Mouse (Mus musculus): ENCODE data around the gene Pank2. TPM values are rescaled to one million over a fixed set of nuclear protein-coding genes. Genes with fewer than 3 reads are reported as not detected.
"Not testable (repeated sequence)": the region's sequence is repeated elsewhere in the genome, so short reads cannot be mapped to it uniquely, and the experiment has no call there.

Gene Pank2
- polyA plus RNA-seq, 1 experiment from 2014 or later = 49.6 TPM

GRCm38 (mm10) chr2:131265056-131265455 is 2.8 kb downstream of the Pank2 start:
- 83% methylated on average over 2 of the region's 2 CpGs for WGBS
- H3K9ac ChIP-seq (ENCODE audit: low read depth, low read length) = no peak overlapping the region
- DNase-seq (ENCODE audit: low spot score) (no peak), ATAC-seq (ENCODE audit: low FRiP score) (no peak)
- H3K27ac ChIP-seq (ENCODE audit: low read depth, low read length) = no peak overlapping the region
- H3K9me3 ChIP-seq (ENCODE audit: control insufficient read depth, low read length) = no peaks in the 10 kb centered on the region
- H3K4me1 ChIP-seq (replicated peaks; ENCODE audit: control insufficient read depth, insufficient read depth, low read length) = peaks cover 3% of the 10 kb centered on the region; the same call in 1 of the 2 replicates
- no peaks in the 10 kb centered on the region for H3K36me3 ChIP-seq (ENCODE audit: control insufficient read depth, insufficient read depth, low read length)
- no peak overlapping the region for H3K4me2 ChIP-seq (replicated peaks; ENCODE audit: low read depth, low read length)
- no peak overlapping the region for H3K4me3 ChIP-seq (ENCODE audit: low read depth, low read length)
- H3K27me3 ChIP-seq (ENCODE audit: control insufficient read depth, insufficient read depth, low read length) = no peaks in the 10 kb centered on the region

DNA sequence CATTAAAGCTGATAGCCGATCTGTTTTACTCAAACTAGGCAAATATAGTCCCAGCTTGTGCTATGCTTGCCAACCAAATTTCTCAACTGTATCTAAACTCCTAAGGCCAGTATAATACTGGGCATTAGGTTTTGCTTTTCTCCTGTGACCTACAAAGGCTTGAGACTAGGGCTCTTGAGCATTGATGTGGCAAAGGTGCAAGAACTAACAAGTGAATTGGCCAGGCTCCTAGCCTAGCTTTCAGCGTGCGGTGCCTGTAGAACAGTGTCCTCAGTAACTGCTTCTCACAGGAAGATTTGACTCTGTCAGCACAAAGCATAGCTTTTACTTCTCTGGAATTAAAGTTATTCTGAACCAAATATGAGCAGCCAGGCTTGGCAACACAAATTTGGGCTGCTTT is 13.2 kb downstream of the Pank2 start:
- Histone ChIP-seq H3K27ac (ENCODE audit: low read depth, low read length) (no peak overlapping the region), H3K36me3 (ENCODE audit: control insufficient read depth, insufficient read depth, low read length) (peaks cover 11% of the 10 kb centered on the region), H3K9me3 (ENCODE audit: control insufficient read depth, low read length) (no peaks in the 10 kb centered on the region), H3K4me3 (ENCODE audit: low read depth, low read length) (no peak overlapping the region), H3K4me2 (replicated peaks; ENCODE audit: low read depth, low read length) (no peak overlapping the region), H3K9ac (ENCODE audit: low read depth, low read length) (no peak overlapping the region), H3K4me1 (replicated peaks; ENCODE audit: control insufficient read depth, insufficient read depth, low read length) (no peaks in the 10 kb centered on the region), H3K27me3 (ENCODE audit: control insufficient read depth, insufficient read depth, low read length) (no peaks in the 10 kb centered on the region)
- no peak for DNase-seq (ENCODE audit: low spot score)
- no peak for ATAC-seq (ENCODE audit: low FRiP score)
- 96% methylated on average over 3 of the region's 3 CpGs for WGBS

GRCm38 (mm10) chr2:131276722-131277121 is 14.4 kb downstream of the Pank2 start:
- 94% methylated on average over 5 of the region's 5 CpGs for WGBS
- DNase-seq (ENCODE audit: low spot score) = no peak
- no peak overlapping the region for H3K4me2 ChIP-seq (replicated peaks; ENCODE audit: low read depth, low read length)
- no peak for ATAC-seq (ENCODE audit: low FRiP score)
- no peak overlapping the region for H3K4me3 ChIP-seq (ENCODE audit: low read depth, low read length)
- no peak overlapping the region for H3K27ac ChIP-seq (ENCODE audit: low read depth, low read length)
- H3K9me3 ChIP-seq (ENCODE audit: control insufficient read depth, low read length) = no peaks in the 10 kb centered on the region
- no peak overlapping the region for H3K9ac ChIP-seq (ENCODE audit: low read depth, low read length)
- no peaks in the 10 kb centered on the region for H3K27me3 ChIP-seq (ENCODE audit: control insufficient read depth, insufficient read depth, low read length)
- H3K4me1 ChIP-seq (replicated peaks; ENCODE audit: control insufficient read depth, insufficient read depth, low read length) = no peaks in the 10 kb centered on the region
- peaks cover 11% of the 10 kb centered on the region for H3K36me3 ChIP-seq (ENCODE audit: control insufficient read depth, insufficient read depth, low read length)

DNA sequence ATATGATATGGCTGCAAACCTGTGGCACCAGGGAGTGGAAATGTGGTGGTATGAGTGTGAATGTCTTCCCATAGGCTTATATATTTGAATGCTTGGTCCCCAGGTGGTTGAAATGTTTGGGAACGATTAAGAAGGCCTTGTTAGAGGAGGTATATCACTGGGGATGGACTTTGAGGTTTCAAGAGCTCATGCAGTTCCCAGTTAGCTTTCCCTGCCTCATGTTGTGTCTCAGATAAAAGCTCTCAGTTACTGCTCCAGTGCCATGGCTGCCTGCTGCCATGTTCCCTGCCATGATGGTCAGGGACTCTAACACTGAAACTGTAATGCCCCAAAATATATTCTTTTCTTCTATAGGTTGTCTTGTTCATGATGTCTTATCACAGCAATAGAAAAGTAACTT is 19.3 kb downstream of the Pank2 start:
- no peak overlapping the region for H3K9ac ChIP-seq (ENCODE audit: low read depth, low read length)
- H3K9me3 ChIP-seq (ENCODE audit: control insufficient read depth, low read length) = no peaks in the 10 kb centered on the region
- H3K36me3 ChIP-seq (ENCODE audit: control insufficient read depth, insufficient read depth, low read length) = peaks cover 7% of the 10 kb centered on the region; the same call in 1 of the 2 replicates
- ATAC-seq (ENCODE audit: low FRiP score) (no peak), DNase-seq (ENCODE audit: low spot score) (no peak)
- no peak overlapping the region for H3K27ac ChIP-seq (ENCODE audit: low read depth, low read length)
- 89% methylated on average over 1 of the region's 1 CpGs for WGBS
- H3K4me2 ChIP-seq (replicated peaks; ENCODE audit: low read depth, low read length) = no peak overlapping the region
- H3K27me3 ChIP-seq (ENCODE audit: control insufficient read depth, insufficient read depth, low read length) = no peaks in the 10 kb centered on the region
- H3K4me1 ChIP-seq (replicated peaks; ENCODE audit: control insufficient read depth, insufficient read depth, low read length) = no peaks in the 10 kb centered on the region
- no peak overlapping the region for H3K4me3 ChIP-seq (ENCODE audit: low read depth, low read length)

DNA sequence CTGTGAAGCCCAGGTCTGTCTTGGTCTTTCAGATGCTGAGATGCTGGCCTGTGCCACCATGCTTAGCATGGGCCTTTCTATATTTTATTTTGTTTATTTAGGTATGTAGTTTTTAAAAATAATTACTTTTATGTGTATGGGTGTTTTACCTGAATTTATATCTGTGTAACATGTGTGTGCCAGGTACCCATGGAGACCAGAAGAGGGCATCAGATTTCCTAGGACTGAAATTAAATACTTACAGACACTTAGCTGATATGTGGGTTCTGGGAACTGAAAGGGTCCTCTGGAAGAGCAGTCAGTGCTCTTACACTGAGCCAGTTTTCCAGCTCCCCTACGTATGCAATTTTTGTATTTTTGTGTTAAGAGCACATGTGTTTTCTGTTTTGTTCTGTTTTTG is 24.0 kb downstream of the Pank2 start:
- no peaks in the 10 kb centered on the region for H3K27me3 ChIP-seq (ENCODE audit: control insufficient read depth, insufficient read depth, low read length)
- peaks cover 9% of the 10 kb centered on the region for H3K36me3 ChIP-seq (ENCODE audit: control insufficient read depth, insufficient read depth, low read length)
- H3K9ac ChIP-seq (ENCODE audit: low read depth, low read length) = no peak overlapping the region
- 94% methylated on average over 1 of the region's 1 CpGs for WGBS
- ATAC-seq (ENCODE audit: low FRiP score) (no peak), DNase-seq (ENCODE audit: low spot score) (no peak)
- no peaks in the 10 kb centered on the region for H3K4me1 ChIP-seq (replicated peaks; ENCODE audit: control insufficient read depth, insufficient read depth, low read length)
- H3K4me3 ChIP-seq (ENCODE audit: low read depth, low read length) = no peak overlapping the region
- H3K9me3 ChIP-seq (ENCODE audit: control insufficient read depth, low read length) = no peaks in the 10 kb centered on the region
- no peak overlapping the region for H3K27ac ChIP-seq (ENCODE audit: low read depth, low read length)
- no peak overlapping the region for H3K4me2 ChIP-seq (replicated peaks; ENCODE audit: low read depth, low read length)

GRCm38 (mm10) chr2:131290669-131291068 is 28.4 kb downstream of the Pank2 start:
- Histone ChIP-seq H3K9me3 (ENCODE audit: control insufficient read depth, low read length) (no peaks in the 10 kb centered on the region), H3K4me1 (replicated peaks; ENCODE audit: control insufficient read depth, insufficient read depth, low read length) (no peaks in the 10 kb centered on the region), H3K27ac (ENCODE audit: low read depth, low read length) (no peak overlapping the region), H3K4me2 (replicated peaks; ENCODE audit: low read depth, low read length) (no peak overlapping the region), H3K9ac (ENCODE audit: low read depth, low read length) (no peak overlapping the region), H3K36me3 (ENCODE audit: control insufficient read depth, insufficient read depth, low read length) (peaks cover 11% of the 10 kb centered on the region), H3K4me3 (ENCODE audit: low read depth, low read length) (no peak overlapping the region), H3K27me3 (ENCODE audit: control insufficient read depth, insufficient read depth, low read length) (no peaks in the 10 kb centered on the region)
- ATAC-seq (ENCODE audit: low FRiP score) = no peak
- no peak for DNase-seq (ENCODE audit: low spot score)

DNA sequence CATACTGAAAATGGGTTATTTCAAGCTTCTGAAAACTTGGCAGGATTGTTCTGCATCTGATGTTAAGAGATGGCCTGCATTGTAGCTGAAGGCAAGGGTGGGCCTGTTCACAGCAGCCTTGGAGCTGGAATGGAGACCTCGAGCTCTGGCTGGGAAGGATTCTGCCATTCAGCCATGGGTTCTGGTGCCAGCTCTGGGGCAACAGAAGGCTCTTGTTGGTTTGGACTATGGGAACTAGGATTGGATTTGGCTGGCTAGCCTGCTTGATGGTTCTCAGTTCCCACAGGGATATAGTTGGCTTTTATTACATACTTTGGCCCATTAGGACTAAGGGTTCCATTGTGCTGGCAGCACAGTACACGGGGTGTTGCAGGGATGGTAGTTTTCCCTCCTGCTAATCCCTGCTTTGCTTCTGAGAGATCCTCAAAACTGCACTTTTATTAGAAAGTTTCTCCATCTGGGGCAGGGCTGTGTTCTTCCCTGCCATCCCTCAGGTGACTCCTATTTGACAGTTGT is 34.5 kb downstream of the Pank2 start:
- no peak overlapping the region for H3K4me2 ChIP-seq (replicated peaks; ENCODE audit: low read depth, low read length)
- no peaks in the 10 kb centered on the region for H3K9me3 ChIP-seq (ENCODE audit: control insufficient read depth, low read length)
- no peaks in the 10 kb centered on the region for H3K4me1 ChIP-seq (replicated peaks; ENCODE audit: control insufficient read depth, insufficient read depth, low read length)
- 90% methylated on average over 2 of the region's 2 CpGs for WGBS
- H3K27me3 ChIP-seq (ENCODE audit: control insufficient read depth, insufficient read depth, low read length) = no peaks in the 10 kb centered on the region
- peaks cover 11% of the 10 kb centered on the region; the same call in 1 of the 2 replicates for H3K36me3 ChIP-seq (ENCODE audit: control insufficient read depth, insufficient read depth, low read length)
- DNase-seq (ENCODE audit: low spot score) (no peak), ATAC-seq (ENCODE audit: low FRiP score) (no peak)
- no peak overlapping the region for H3K4me3 ChIP-seq (ENCODE audit: low read depth, low read length)
- H3K27ac ChIP-seq (ENCODE audit: low read depth, low read length) = no peak overlapping the region
- H3K9ac ChIP-seq (ENCODE audit: low read depth, low read length) = no peak overlapping the region

DNA sequence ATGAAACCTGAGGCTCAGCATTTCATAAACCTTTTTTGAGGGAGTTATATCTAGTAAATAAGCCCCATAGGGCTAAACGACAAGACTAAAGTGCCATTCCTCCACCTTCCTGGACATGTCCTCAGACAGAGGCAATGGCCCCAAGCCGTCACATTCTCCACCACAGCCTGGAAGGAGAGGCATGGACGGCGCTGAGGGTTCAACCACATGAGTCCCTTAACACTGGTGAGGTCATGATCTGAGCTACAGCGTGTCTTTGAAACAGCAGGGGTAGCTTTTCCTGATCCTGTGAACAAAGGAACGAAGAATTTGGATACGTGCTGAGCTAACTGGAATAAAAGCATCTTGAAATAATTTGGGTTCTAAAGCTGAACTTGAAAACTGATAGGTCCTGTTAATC is 36.4 kb downstream of the Pank2 start:
- H3K4me3 ChIP-seq (ENCODE audit: low read depth, low read length); H3K9ac ChIP-seq (ENCODE audit: low read depth, low read length); H3K27me3 ChIP-seq (ENCODE audit: control insufficient read depth, insufficient read depth, low read length); ATAC-seq (ENCODE audit: low FRiP score); H3K4me2 ChIP-seq (replicated peaks; ENCODE audit: low read depth, low read length); H3K4me1 ChIP-seq (replicated peaks; ENCODE audit: control insufficient read depth, insufficient read depth, low read length); H3K9me3 ChIP-seq (ENCODE audit: control insufficient read depth, low read length); H3K27ac ChIP-seq (ENCODE audit: low read depth, low read length): not testable (repeated sequence)
- H3K36me3 ChIP-seq (ENCODE audit: control insufficient read depth, insufficient read depth, low read length) = peaks cover 11% of the 10 kb centered on the region; the same call in 1 of the 2 replicates
- WGBS = 55% methylated on average over 7 of the region's 7 CpGs
- peak; percentile 21 for DNase-seq (ENCODE audit: low spot score)

- no peak overlapping the region for H3K27ac ChIP-seq (ENCODE audit: low read depth, low read length)
- H3K9ac ChIP-seq (ENCODE audit: low read depth, low read length) = no peak overlapping the region
- H3K36me3 ChIP-seq (ENCODE audit: control insufficient read depth, insufficient read depth, low read length) = peaks cover 8% of the 10 kb centered on the region; the same call in 1 of the 2 replicates
- no peak for DNase-seq (ENCODE audit: low spot score)
- whole genome bisulfite sequencing = 80% methylated on average over 2 of the region's 2 CpGs
- no peaks in the 10 kb centered on the region for H3K4me1 ChIP-seq (replicated peaks; ENCODE audit: control insufficient read depth, insufficient read depth, low read length)
- no peaks in the 10 kb centered on the region for H3K9me3 ChIP-seq (ENCODE audit: control insufficient read depth, low read length)
- no peak for ATAC-seq (ENCODE audit: low FRiP score)
- no peaks in the 10 kb centered on the region for H3K27me3 ChIP-seq (ENCODE audit: control insufficient read depth, insufficient read depth, low read length)
- H3K4me3 ChIP-seq (ENCODE audit: low read depth, low read length) = no peak overlapping the region
- H3K4me2 ChIP-seq (replicated peaks; ENCODE audit: low read depth, low read length) = no peak overlapping the region
Measured at GRCm38 (mm10) chr2:131300485-131300884, 38.2 kb downstream of the Pank2 start.
